Mouse (Mus musculus) kidney, embryonic 14.5 days (tissue): ENCODE measurements at regions not wholly inside any gene's neighbourhood (a gene's known extent, or its start where the extent isn't known, plus 50 kb on each side); places are given as distances from the start of the nearest gene placed in this dataset.

Experiments used
- ATAC-seq: fragments of 200-750 bp; cut with Nextera tagmentation; 2 replicates; pipeline ENCODE4 v1.8.0; 2017; ENCODE audit warnings: moderate number of reproducible peaks, mild to moderate bottlenecking, moderate TSS enrichment, moderate library complexity; ENCODE audit not compliant: low FRiP score, low TSS enrichment
- H3K27ac ChIP-seq: fragments of 300-500 bp; sonication (generic); 2 replicates; pipeline ENCODE4 v1.5.1; 2014; ENCODE audit warnings: low read depth, mild to moderate bottlenecking, low read length, moderate library complexity, mixed read lengths
- H3K27me3 ChIP-seq: fragments of 300-500 bp; sonication (generic); 2 replicates; pipeline ENCODE4 v1.6.1; 2014; ENCODE audit warnings: mild to moderate bottlenecking, low read length; ENCODE audit not compliant: control insufficient read depth, insufficient read depth
- H3K36me3 ChIP-seq: fragments of 300-500 bp; sonication (generic); 2 replicates; pipeline ENCODE4 v1.6.1; 2014; ENCODE audit warnings: low read length, mixed read lengths; ENCODE audit not compliant: control insufficient read depth, insufficient read depth
- H3K4me1 ChIP-seq: fragments of 300-500 bp; sonication (generic); 2 replicates; pipeline ENCODE4 v1.6.1; 2014; ENCODE audit warnings: low read length, mixed read lengths; ENCODE audit not compliant: control insufficient read depth, insufficient read depth
- H3K4me2 ChIP-seq: fragments of 300-500 bp; sonication (generic); replicated peaks from 2 replicates; pipeline ENCODE4 v1.6.1; 2014; ENCODE audit warnings: low read depth, mild to moderate bottlenecking, low read length
- H3K4me3 ChIP-seq: fragments of 300-500 bp; sonication (generic); 2 replicates; pipeline ENCODE4 v1.5.1; 2014; ENCODE audit warnings: mild to moderate bottlenecking, low read length
- H3K9ac ChIP-seq: fragments of 300-500 bp; sonication (generic); 2 replicates; pipeline ENCODE4 v1.6.1; 2014; ENCODE audit warnings: low read depth, mild to moderate bottlenecking, low read length, moderate library complexity
- H3K9me3 ChIP-seq: fragments of 300-500 bp; sonication (generic); 2 replicates; pipeline ENCODE4 v1.6.1; 2016; ENCODE audit warnings: low read length; ENCODE audit not compliant: control insufficient read depth
- WGBS: fragments of 180-500 bp; shearing (Covaris S2); extraction: QIAGEN DNeasy Blood & Tissue Kit; methylation state at CpG from one replicate; pipeline ENCODE4 v1.1.7; 2014; 5-methylcytosine and 5-hydroxymethylcytosine counted together

- Histone ChIP-seq H3K27ac (no peak overlapping the region), H3K4me1 (peaks cover 15% of the 10 kb centered on the region), H3K4me3 (no peak overlapping the region), H3K27me3 (no peaks in the 10 kb centered on the region), H3K9ac (no peak overlapping the region), H3K9me3 (no peaks in the 10 kb centered on the region), H3K36me3 (no peaks in the 10 kb centered on the region), H3K4me2 (no peak overlapping the region)
- 82% methylated on average over 3 of the region's 3 CpGs for WGBS
- ATAC-seq: no peak
These were observed 206.3 kb upstream of the Ankrd55 start for GRCm38 (mm10) chr13:112081935-112082334.

- no peaks in the 10 kb centered on the region for H3K27me3 ChIP-seq
- H3K4me1 ChIP-seq: peaks cover 30% of the 10 kb centered on the region
- no peaks in the 10 kb centered on the region for H3K36me3 ChIP-seq
- peak overlapping the region; percentile 2; the same call in 1 of the 2 replicates for H3K4me2 ChIP-seq
- H3K4me3 ChIP-seq: no peak overlapping the region
- H3K27ac ChIP-seq: peak overlapping the region; percentile 47; the same call in 1 of the 2 replicates
- H3K9ac ChIP-seq: no peak overlapping the region
- 33% methylated on average over 15 of the region's 15 CpGs for WGBS
- no peak for ATAC-seq
- H3K9me3 ChIP-seq: no peaks in the 10 kb centered on the region
These were observed 203.6 kb upstream of the Ankrd55 start for GRCm38 (mm10) chr13:112084484-112085278.

GRCm38 (mm10) chr13:112088312-112088771 lies 199.9 kb upstream of the Ankrd55 start:
- ATAC-seq: peak; percentile 91
- H3K4me1 ChIP-seq: peaks cover 37% of the 10 kb centered on the region

GRCm38 (mm10) chr13:112090737-112091136 lies 197.5 kb upstream of the Ankrd55 start:
- Histone ChIP-seq H3K27ac (no peak overlapping the region), H3K9me3 (no peaks in the 10 kb centered on the region), H3K4me1 (peaks cover 28% of the 10 kb centered on the region), H3K4me3 (no peak overlapping the region), H3K9ac (no peak overlapping the region), H3K4me2 (no peak overlapping the region), H3K27me3 (no peaks in the 10 kb centered on the region), H3K36me3 (no peaks in the 10 kb centered on the region)
- ATAC-seq: no peak
- WGBS: 44% methylated on average over 8 of the region's 8 CpGs

More at GRCm38 (mm10) chr13:112088312-112088771, 199.9 kb upstream of the Ankrd55 start:
- WGBS: 5% methylated on average over 5 of the region's 5 CpGs
- Histone ChIP-seq H3K9me3 (no peaks in the 10 kb centered on the region), H3K4me2 (no peak overlapping the region), H3K9ac (no peak overlapping the region), H3K36me3 (no peaks in the 10 kb centered on the region), H3K27ac (peak overlapping the region; percentile 24; the same call in 1 of the 2 replicates), H3K27me3 (no peaks in the 10 kb centered on the region), H3K4me3 (no peak overlapping the region)

- WGBS: 74% methylated on average over 10 of the region's 10 CpGs
- no peak for ATAC-seq
- Histone ChIP-seq H3K9me3 (no peaks in the 10 kb centered on the region), H3K4me1 (peaks cover 10% of the 10 kb centered on the region; the same call in 1 of the 2 replicates), H3K27ac (no peak overlapping the region), H3K36me3 (no peaks in the 10 kb centered on the region), H3K4me3 (no peak overlapping the region), H3K27me3 (no peaks in the 10 kb centered on the region), H3K4me2 (no peak overlapping the region), H3K9ac (no peak overlapping the region)
These were observed 192.6 kb upstream of the Ankrd55 start for GRCm38 (mm10) chr13:112095595-112096139.

- Histone ChIP-seq H3K4me2 (peak overlapping the region; percentile 73), H3K27ac (peak overlapping the region; percentile 39; the same call in 1 of the 2 replicates), H3K4me1 (peaks cover 7% of the 10 kb centered on the region), H3K9me3 (no peaks in the 10 kb centered on the region), H3K27me3 (no peaks in the 10 kb centered on the region), H3K9ac (peak overlapping the region; percentile 62; the same call in 1 of the 2 replicates), H3K4me3 (peak overlapping the region; percentile 45), H3K36me3 (no peaks in the 10 kb centered on the region)
- 46% methylated on average over 7 of the region's 7 CpGs for WGBS
- ATAC-seq: peak; percentile 41
These were observed 188.2 kb upstream of the Ankrd55 start for GRCm38 (mm10) chr13:112099953-112100591.

GRCm38 (mm10) chr13:112100592-112101420 lies 187.4 kb upstream of the Ankrd55 start:
- no peaks in the 10 kb centered on the region for H3K27me3 ChIP-seq
- peak overlapping the region; percentile 39; the same call in 1 of the 2 replicates for H3K27ac ChIP-seq
- WGBS: 2% methylated on average over 31 of the region's 31 CpGs
- peak overlapping the region; percentile 45 for H3K4me3 ChIP-seq
- H3K36me3 ChIP-seq: no peaks in the 10 kb centered on the region
- H3K4me1 ChIP-seq: peaks cover 7% of the 10 kb centered on the region
- H3K4me2 ChIP-seq: peak overlapping the region; percentile 73
- ATAC-seq: peak; percentile 95
- no peaks in the 10 kb centered on the region for H3K9me3 ChIP-seq
- peak overlapping the region; percentile 62 for H3K9ac ChIP-seq

GRCm38 (mm10) chr13:112101421-112101756 lies 186.9 kb upstream of the Ankrd55 start:
- peak overlapping the region; percentile 73 for H3K4me2 ChIP-seq
- H3K9me3 ChIP-seq: no peaks in the 10 kb centered on the region
- peaks cover 7% of the 10 kb centered on the region for H3K4me1 ChIP-seq
- 54% methylated on average over 5 of the region's 5 CpGs for WGBS
- peak overlapping the region; percentile 45 for H3K4me3 ChIP-seq
- H3K36me3 ChIP-seq: no peaks in the 10 kb centered on the region
- ATAC-seq: no peak
- peak overlapping the region; percentile 39; the same call in 1 of the 2 replicates for H3K27ac ChIP-seq
- no peaks in the 10 kb centered on the region for H3K27me3 ChIP-seq
- H3K9ac ChIP-seq: peak overlapping the region; percentile 62
